Mouse (Mus musculus): ENCODE measurements around the gene Sptlc3.

- TF ChIP-seq POLR2A (IDR thresholded peaks at IDR 0.05; ENCODE audit: low read depth, low read length), result no peak
- no peak for TF ChIP-seq CTCF (IDR thresholded peaks at IDR 0.05; ENCODE audit: extremely low read depth, insufficient read depth, insufficient read length, insufficient replicate concordance)
Observed at GRCm38 (mm10) chr2:139493836-139494235, at the start of gene Sptlc3.

Data from spleen, adult 2 months (tissue).